Mouse (Mus musculus) heart, embryonic 15.5 days (tissue): Measurements from ENCODE around the gene Sftpa1. TPM values are rescaled to one million over a fixed set of nuclear protein-coding genes. Genes with fewer than 3 reads are reported as not detected.

ENCODE experiments used
- ATAC-seq: fragments of 200-750 bp; cut with Nextera tagmentation; replicated peaks from 2 replicates; pipeline ENCODE4 v1.8.0; 2017; ENCODE audit warnings: low read depth, moderate TSS enrichment; ENCODE audit not compliant: insufficient number of reproducible peaks, insufficient read depth, low FRiP score
- H3K27ac ChIP-seq: fragments of 300-500 bp; sonication (generic); 2 replicates; pipeline ENCODE4 v1.5.1; 2015; ENCODE audit warnings: mild to moderate bottlenecking, inconsistent platforms
- H3K27me3 ChIP-seq: fragments of 300-500 bp; sonication (generic); 2 replicates; pipeline ENCODE4 v1.6.1; 2015; ENCODE audit warnings: inconsistent platforms
- H3K36me3 ChIP-seq: fragments of 300-500 bp; sonication (generic); 2 replicates; pipeline ENCODE4 v1.6.1; 2015; ENCODE audit warnings: mild to moderate bottlenecking, inconsistent platforms
- H3K4me1 ChIP-seq: fragments of 300-500 bp; sonication (generic); replicated peaks from 2 replicates; pipeline ENCODE4 v1.6.1; 2015; ENCODE audit warnings: inconsistent platforms
- H3K4me2 ChIP-seq: fragments of 300-500 bp; sonication (generic); 2 replicates; pipeline ENCODE4 v1.6.1; 2015; ENCODE audit warnings: inconsistent platforms, mild to moderate bottlenecking, moderate library complexity
- H3K4me3 ChIP-seq: fragments of 300-500 bp; sonication (generic); 2 replicates; pipeline ENCODE4 v1.5.1; 2015; ENCODE audit warnings: mild to moderate bottlenecking, inconsistent platforms
- H3K9ac ChIP-seq: fragments of 300-500 bp; sonication (generic); 2 replicates; pipeline ENCODE4 v1.6.1; 2015; ENCODE audit warnings: mild to moderate bottlenecking, inconsistent platforms
- H3K9me3 ChIP-seq: fragments of 300-500 bp; sonication (generic); replicated peaks from 2 replicates; pipeline ENCODE4 v1.6.1; 2016; ENCODE audit warnings: inconsistent platforms
- WGBS: fragments of 180-500 bp; shearing (Covaris S2); methylation state at CpG from one replicate; pipeline ENCODE4 v1.1.7; 2015; ENCODE audit warnings: mixed read lengths; 5-methylcytosine and 5-hydroxymethylcytosine counted together
- polyA plus RNA-seq: library from polyadenylated mRNA; unstranded; fragments of >200 nt; fragmentation: Nextera tagmentation; extraction: Ambion mirVana; gene quantifications from 2 replicates; pipeline ENCODE4 v1.2.1, GENCODE M21; 2015

The Sftpa1 gene
- polyA plus RNA-seq, 1 experiment from 2014 or later, result 2.3 TPM

GRCm38 (mm10) chr14:41160743-41161142, 29.2 kb downstream of the Sftpa1 start:
- no peak for ATAC-seq
- H3K4me3 ChIP-seq, result no peak overlapping the region
- H3K9me3 ChIP-seq, result no peaks in the 10 kb centered on the region
- no peak overlapping the region for H3K27ac ChIP-seq
- no peak overlapping the region for H3K9ac ChIP-seq
- no peaks in the 10 kb centered on the region for H3K27me3 ChIP-seq
- H3K4me2 ChIP-seq, result no peak overlapping the region
- no peaks in the 10 kb centered on the region for H3K4me1 ChIP-seq
- 18% methylated on average over 1 of the region's 1 CpGs for WGBS
- no peaks in the 10 kb centered on the region for H3K36me3 ChIP-seq

GRCm38 (mm10) chr14:41162663-41163062, 31.1 kb downstream of the Sftpa1 start:
- no peak overlapping the region for H3K27ac ChIP-seq
- H3K9ac ChIP-seq, result no peak overlapping the region
- no peak for ATAC-seq
- H3K36me3 ChIP-seq, result no peaks in the 10 kb centered on the region
- no peak overlapping the region for H3K4me3 ChIP-seq
- no peak overlapping the region for H3K4me2 ChIP-seq
- peaks cover 5% of the 10 kb centered on the region; the same call in 1 of the 2 replicates for H3K4me1 ChIP-seq
- H3K9me3 ChIP-seq, result no peaks in the 10 kb centered on the region
- no peaks in the 10 kb centered on the region for H3K27me3 ChIP-seq
- 13% methylated on average over 2 of the region's 2 CpGs for WGBS

- Histone ChIP-seq H3K4me2 (no peak overlapping the region), H3K9me3 (no peaks in the 10 kb centered on the region), H3K4me3 (no peak overlapping the region), H3K4me1 (peaks cover 12% of the 10 kb centered on the region), H3K27ac (no peak overlapping the region), H3K36me3 (no peaks in the 10 kb centered on the region), H3K9ac (no peak overlapping the region), H3K27me3 (no peaks in the 10 kb centered on the region)
- ATAC-seq, result no peak; the same call in 1 of the 2 replicates
- 36% methylated on average over 5 of the region's 5 CpGs for WGBS
These were observed 35.7 kb downstream of the Sftpa1 start for GRCm38 (mm10) chr14:41167278-41167677.

- WGBS, result 76% methylated on average over 1 of the region's 1 CpGs
- Histone ChIP-seq H3K36me3 (no peaks in the 10 kb centered on the region), H3K4me3 (no peak overlapping the region), H3K27ac (no peak overlapping the region), H3K4me2 (no peak overlapping the region), H3K27me3 (no peaks in the 10 kb centered on the region), H3K9me3 (no peaks in the 10 kb centered on the region), H3K4me1 (peaks cover 12% of the 10 kb centered on the region), H3K9ac (no peak overlapping the region)
- no peak for ATAC-seq
These were observed 37.0 kb downstream of the Sftpa1 start for GRCm38 (mm10) chr14:41168567-41168966.

- H3K27ac ChIP-seq, result no peak overlapping the region
- H3K36me3 ChIP-seq, result no peaks in the 10 kb centered on the region
- H3K4me3 ChIP-seq, result no peak overlapping the region
- H3K27me3 ChIP-seq, result no peaks in the 10 kb centered on the region
- WGBS, result 87% methylated on average over 2 of the region's 2 CpGs
- H3K9ac ChIP-seq, result no peak overlapping the region
- H3K4me1 ChIP-seq, result peaks cover 12% of the 10 kb centered on the region
- no peak for ATAC-seq
- no peaks in the 10 kb centered on the region for H3K9me3 ChIP-seq
- no peak overlapping the region for H3K4me2 ChIP-seq
These were observed 38.9 kb downstream of the Sftpa1 start for GRCm38 (mm10) chr14:41170514-41170913.

GRCm38 (mm10) chr14:41174802-41175201, 43.2 kb downstream of the Sftpa1 start:
- H3K27me3 ChIP-seq, result no peaks in the 10 kb centered on the region
- WGBS, result 58% methylated on average over 1 of the region's 1 CpGs

GRCm38 (mm10) chr14:41185059-41185821, 53.7 kb downstream of the Sftpa1 start, which contains the start of gene Sftpd:
Gene Sftpd, minus strand, starts transcription at chr14:41185149.
- Histone ChIP-seq H3K27ac (no peak within 1 kb of the TSS), H3K9ac (no peak within 1 kb of the TSS), H3K4me1 (no peaks in the 10 kb centered on the region), H3K27me3 (no peaks in the 10 kb centered on the region), H3K4me3 (no peak within 1 kb of the TSS), H3K4me2 (no peak within 1 kb of the TSS), H3K36me3 (no peaks in the 10 kb centered on the region), H3K9me3 (no peaks in the 10 kb centered on the region)
- WGBS, result 74% methylated on average over 4 of the region's 4 CpGs
- no peak for ATAC-seq

More at GRCm38 (mm10) chr14:41174802-41175201, 43.2 kb downstream of the Sftpa1 start:
- Histone ChIP-seq H3K4me1 (no peaks in the 10 kb centered on the region), H3K27ac (no peak overlapping the region), H3K9me3 (no peaks in the 10 kb centered on the region), H3K4me3 (no peak overlapping the region), H3K4me2 (no peak overlapping the region), H3K9ac (no peak overlapping the region), H3K36me3 (no peaks in the 10 kb centered on the region)
- ATAC-seq, result no peak

Other genes starting within 250 kb of the Sftpa1 start
- 0.69 and 4.3 TPM in 2 replicates for gene Sh2d4b, start 238.5 kb upstream of the Sftpa1 start, polyA plus RNA-seq
- 32.7 and 50.9 TPM in 2 replicates for gene Tspan14, start 165.0 kb upstream of the Sftpa1 start, polyA plus RNA-seq
- gene Fam213a, start 118.0 kb upstream of the Sftpa1 start, polyA plus RNA-seq, result 42.9 and 44.8 TPM in 2 replicates
- gene Dydc2, start 62.6 kb upstream of the Sftpa1 start, polyA plus RNA-seq, result not detected in 2 replicates
- not detected in 2 replicates for gene Dydc1, start 58.9 kb upstream of the Sftpa1 start, polyA plus RNA-seq
- 0.45 and 0.67 TPM in 2 replicates for gene Mat1a, start 26.7 kb upstream of the Sftpa1 start, polyA plus RNA-seq
- 0.15 TPM in 1 of 2 replicates, not detected in the other for gene Mbl1, start 19.7 kb downstream of the Sftpa1 start, polyA plus RNA-seq
- gene Sftpd, start 53.4 kb downstream of the Sftpa1 start, polyA plus RNA-seq, result 0.10 TPM in 1 of 2 replicates, not detected in the other
- not detected in 2 replicates for gene Gm2832, start 147.0 kb downstream of the Sftpa1 start, polyA plus RNA-seq
- not detected in 2 replicates for gene Gm5798, start 216.8 kb downstream of the Sftpa1 start, polyA plus RNA-seq